Mouse (Mus musculus) embryonic facial prominence, embryonic 15.5 days (tissue): ENCODE measurements around the gene Grcc10. TPM values are rescaled to one million over a fixed set of nuclear protein-coding genes. Genes with fewer than 3 reads are reported as not detected.

Experiments
- ATAC-seq: fragments of 200-750 bp; cut with Nextera tagmentation; 2 replicates; pipeline ENCODE4 v1.8.0; 2017; ENCODE audit warnings: low read depth, moderate TSS enrichment; ENCODE audit not compliant: insufficient number of reproducible peaks, low FRiP score, low TSS enrichment
- H3K27ac ChIP-seq: fragments of 300-500 bp; sonication (generic); replicated peaks from 2 replicates; pipeline ENCODE4 v1.5.1; 2015; ENCODE audit warnings: mild to moderate bottlenecking, inconsistent platforms
- H3K27me3 ChIP-seq: fragments of 300-500 bp; sonication (generic); 2 replicates; pipeline ENCODE4 v1.6.1; 2015; ENCODE audit warnings: inconsistent platforms
- H3K36me3 ChIP-seq: fragments of 300-500 bp; sonication (generic); 2 replicates; pipeline ENCODE4 v1.6.1; 2015; ENCODE audit warnings: mild to moderate bottlenecking, inconsistent platforms
- H3K4me1 ChIP-seq: fragments of 300-500 bp; sonication (generic); 2 replicates; pipeline ENCODE4 v1.6.1; 2015; ENCODE audit warnings: inconsistent platforms
- H3K4me2 ChIP-seq: fragments of 300-500 bp; sonication (generic); replicated peaks from 2 replicates; pipeline ENCODE4 v1.6.1; 2015; ENCODE audit warnings: mild to moderate bottlenecking, inconsistent platforms
- H3K4me3 ChIP-seq: fragments of 300-500 bp; sonication (generic); replicated peaks from 2 replicates; pipeline ENCODE4 v1.5.1; 2015; ENCODE audit warnings: mild to moderate bottlenecking, inconsistent platforms
- H3K9ac ChIP-seq: fragments of 300-500 bp; sonication (generic); 2 replicates; pipeline ENCODE4 v1.6.1; 2015; ENCODE audit warnings: inconsistent platforms
- H3K9me3 ChIP-seq: fragments of 300-500 bp; sonication (generic); replicated peaks from 2 replicates; pipeline ENCODE4 v1.6.1; 2016; ENCODE audit warnings: inconsistent platforms
- WGBS: fragments of 180-500 bp; shearing (Covaris S2); methylation state at CpG from one replicate; pipeline ENCODE4 v1.1.7; 2015; 5-methylcytosine and 5-hydroxymethylcytosine counted together
- polyA plus RNA-seq: library from polyadenylated mRNA; unstranded; fragments of >200 nt; fragmentation: Nextera tagmentation; extraction: Ambion mirVana; gene quantifications from 2 replicates; pipeline ENCODE4 v1.2.1, GENCODE M21; 2015

Grcc10 gene
- polyA plus RNA-seq, 1 experiment from 2014 or later, result 416 TPM

GRCm38 (mm10) chr6:124711824-124712782 lies 29.1 kb downstream of the Grcc10 start, which contains the start of the genes Emg1 and Phb2:
TSS of gene Emg1 (minus strand) at chr6:124712178.
TSS of gene Phb2 (plus strand) at chr6:124712336.
- under 1% methylated on average over 74 of the region's 76 CpGs for WGBS
- H3K4me3 ChIP-seq, result peak within 1 kb of the TSS; percentile 91
- peaks cover 45% of the 10 kb centered on the region for H3K36me3 ChIP-seq
- H3K9me3 ChIP-seq, result no peaks in the 10 kb centered on the region
- peak; percentile 96 for ATAC-seq
- peaks cover 44% of the 10 kb centered on the region for H3K4me1 ChIP-seq
- H3K4me2 ChIP-seq, result peak within 1 kb of the TSS; percentile 84
- H3K27me3 ChIP-seq, result no peaks in the 10 kb centered on the region
- H3K9ac ChIP-seq, result peak within 1 kb of the TSS; percentile 85
- peak within 1 kb of the TSS; percentile 90 for H3K27ac ChIP-seq

GRCm38 (mm10) chr6:124708289-124708889 lies 32.8 kb downstream of the Grcc10 start:
- Histone ChIP-seq H3K27me3 (no peaks in the 10 kb centered on the region), H3K4me3 (no peak overlapping the region), H3K36me3 (peaks cover 41% of the 10 kb centered on the region), H3K9me3 (no peaks in the 10 kb centered on the region), H3K27ac (no peak overlapping the region), H3K4me2 (no peak overlapping the region), H3K9ac (no peak overlapping the region), H3K4me1 (peaks cover 28% of the 10 kb centered on the region)
- 91% methylated on average over 10 of the region's 10 CpGs for WGBS
- ATAC-seq, result no peak

GRCm38 (mm10) chr6:124706061-124706627 lies 35.0 kb downstream of the Grcc10 start:
- Histone ChIP-seq H3K27me3 (no peaks in the 10 kb centered on the region), H3K36me3 (peaks cover 63% of the 10 kb centered on the region), H3K9ac (no peak overlapping the region), H3K4me2 (no peak overlapping the region), H3K27ac (no peak overlapping the region), H3K4me1 (peaks cover 18% of the 10 kb centered on the region), H3K9me3 (no peaks in the 10 kb centered on the region), H3K4me3 (no peak overlapping the region)
- 84% methylated on average over 5 of the region's 5 CpGs for WGBS
- ATAC-seq, result no peak

GRCm38 (mm10) chr6:124704417-124704816 lies 36.8 kb downstream of the Grcc10 start:
- Histone ChIP-seq H3K4me2 (no peak overlapping the region), H3K9ac (no peak overlapping the region), H3K27me3 (no peaks in the 10 kb centered on the region), H3K27ac (no peak overlapping the region), H3K36me3 (peaks cover 67% of the 10 kb centered on the region), H3K4me3 (no peak overlapping the region), H3K4me1 (peaks cover 2% of the 10 kb centered on the region), H3K9me3 (no peaks in the 10 kb centered on the region)
- WGBS, result 95% methylated on average over 2 of the region's 2 CpGs
- no peak for ATAC-seq

GRCm38 (mm10) chr6:124703789-124704188 lies 37.4 kb downstream of the Grcc10 start:
- H3K4me2 ChIP-seq, result no peak overlapping the region
- no peak overlapping the region for H3K9ac ChIP-seq
- WGBS, result 77% methylated on average over 7 of the region's 7 CpGs
- no peaks in the 10 kb centered on the region; the same call in 1 of the 2 replicates for H3K4me1 ChIP-seq
- H3K27ac ChIP-seq, result no peak overlapping the region
- no peak overlapping the region for H3K4me3 ChIP-seq
- no peaks in the 10 kb centered on the region for H3K27me3 ChIP-seq
- no peaks in the 10 kb centered on the region for H3K9me3 ChIP-seq
- ATAC-seq, result no peak
- H3K36me3 ChIP-seq, result peaks cover 73% of the 10 kb centered on the region

GRCm38 (mm10) chr6:124702784-124703103 lies 38.4 kb downstream of the Grcc10 start:
- no peaks in the 10 kb centered on the region for H3K9me3 ChIP-seq
- H3K4me3 ChIP-seq, result no peak overlapping the region
- no peak overlapping the region for H3K4me2 ChIP-seq
- H3K9ac ChIP-seq, result no peak overlapping the region
- H3K27ac ChIP-seq, result no peak overlapping the region
- peaks cover 72% of the 10 kb centered on the region for H3K36me3 ChIP-seq
- no peaks in the 10 kb centered on the region for H3K27me3 ChIP-seq
- H3K4me1 ChIP-seq, result no peaks in the 10 kb centered on the region; the same call in 1 of the 2 replicates
- 0 out of 2 replicates have a peak, but pooled peaks have one; percentile 46 for ATAC-seq
- 49% methylated on average over 3 of the region's 3 CpGs for WGBS

GRCm38 (mm10) chr6:124702102-124702783 lies 38.9 kb downstream of the Grcc10 start:
- H3K4me2 ChIP-seq, result no peak overlapping the region
- H3K9me3 ChIP-seq, result no peaks in the 10 kb centered on the region
- H3K27me3 ChIP-seq, result no peaks in the 10 kb centered on the region
- H3K4me3 ChIP-seq, result no peak overlapping the region
- peaks cover 67% of the 10 kb centered on the region for H3K36me3 ChIP-seq
- no peak overlapping the region for H3K9ac ChIP-seq
- no peaks in the 10 kb centered on the region; the same call in 1 of the 2 replicates for H3K4me1 ChIP-seq
- 87% methylated on average over 17 of the region's 17 CpGs for WGBS
- ATAC-seq, result 0 out of 2 replicates have a peak, but pooled peaks have one; percentile 32
- H3K27ac ChIP-seq, result no peak overlapping the region

GRCm38 (mm10) chr6:124701338-124701737 lies 39.8 kb downstream of the Grcc10 start:
- Histone ChIP-seq H3K4me2 (no peak overlapping the region), H3K27ac (no peak overlapping the region), H3K9ac (no peak overlapping the region), H3K9me3 (no peaks in the 10 kb centered on the region), H3K4me3 (no peak overlapping the region), H3K36me3 (peaks cover 67% of the 10 kb centered on the region), H3K4me1 (no peaks in the 10 kb centered on the region; the same call in 1 of the 2 replicates), H3K27me3 (no peaks in the 10 kb centered on the region)
- ATAC-seq, result no peak
- 76% methylated on average over 8 of the region's 8 CpGs for WGBS

GRCm38 (mm10) chr6:124699962-124700610 lies 41.1 kb downstream of the Grcc10 start:
- no peaks in the 10 kb centered on the region; the same call in 1 of the 2 replicates for H3K4me1 ChIP-seq
- 0 out of 2 replicates have a peak overlapping the region, but pooled peaks have one; percentile 11 for H3K27ac ChIP-seq
- H3K36me3 ChIP-seq, result peaks cover 55% of the 10 kb centered on the region
- no peaks in the 10 kb centered on the region for H3K27me3 ChIP-seq
- no peak overlapping the region for H3K4me2 ChIP-seq
- no peak overlapping the region for H3K9ac ChIP-seq
- 77% methylated on average over 11 of the region's 11 CpGs for WGBS
- H3K4me3 ChIP-seq, result no peak overlapping the region
- no peaks in the 10 kb centered on the region for H3K9me3 ChIP-seq
- ATAC-seq, result peak; percentile 16; the same call in 1 of the 2 replicates

GRCm38 (mm10) chr6:124699366-124699765 lies 41.8 kb downstream of the Grcc10 start:
- Histone ChIP-seq H3K36me3 (peaks cover 48% of the 10 kb centered on the region), H3K27ac (no peak overlapping the region), H3K4me3 (no peak overlapping the region), H3K9me3 (no peaks in the 10 kb centered on the region), H3K4me1 (peaks cover 2% of the 10 kb centered on the region; the same call in 1 of the 2 replicates), H3K4me2 (no peak overlapping the region), H3K9ac (no peak overlapping the region), H3K27me3 (no peaks in the 10 kb centered on the region)
- no peak for ATAC-seq
- WGBS, result 87% methylated on average over 4 of the region's 4 CpGs
